Mouse (Mus musculus) ES-Bruce4 (cell line): ENCODE measurements around the gene Eif4g3.

ENCODE experiments used
- CTCF ChIP-seq: IDR thresholded peaks from one replicate; pipeline ENCODE4 v1.8.1; 2011; ENCODE audit warnings: low read depth, low read length
- EP300 ChIP-seq: IDR thresholded peaks from 2 replicates; pipeline ENCODE4 v1.6.1; 2011; ENCODE audit warnings: low read depth, low read length; ENCODE audit not compliant: insufficient read depth
- POLR2A ChIP-seq: IDR thresholded peaks from one replicate; pipeline ENCODE4 v1.8.1; 2011; ENCODE audit warnings: low read length; ENCODE audit not compliant: insufficient read depth

DNA sequence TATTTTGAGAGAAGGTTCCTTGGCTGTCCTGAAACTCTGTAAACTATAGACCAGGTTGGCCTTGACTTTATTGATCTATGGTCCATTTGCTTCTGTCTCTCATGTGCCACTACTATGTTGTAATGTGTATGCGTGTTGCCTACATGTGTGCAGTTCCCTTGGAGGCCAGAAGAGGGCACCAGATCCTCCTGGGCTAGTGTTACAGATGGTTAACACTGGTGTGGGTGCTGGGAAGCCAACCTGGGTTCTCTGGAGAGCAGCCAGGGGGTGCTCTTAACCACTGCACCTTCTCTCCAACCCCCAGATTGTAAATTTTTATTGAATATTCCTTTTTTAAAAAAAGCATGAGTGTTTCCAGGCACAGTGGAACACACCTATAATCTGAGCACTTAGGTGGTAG is 53.0 kb downstream of the Eif4g3 start:
- TF ChIP-seq CTCF (peak; percentile 67), POLR2A (no peak), EP300 (no peak)
